Mouse (Mus musculus): ENCODE measurements around the gene Ncam2.

Gene Ncam2

DNA sequence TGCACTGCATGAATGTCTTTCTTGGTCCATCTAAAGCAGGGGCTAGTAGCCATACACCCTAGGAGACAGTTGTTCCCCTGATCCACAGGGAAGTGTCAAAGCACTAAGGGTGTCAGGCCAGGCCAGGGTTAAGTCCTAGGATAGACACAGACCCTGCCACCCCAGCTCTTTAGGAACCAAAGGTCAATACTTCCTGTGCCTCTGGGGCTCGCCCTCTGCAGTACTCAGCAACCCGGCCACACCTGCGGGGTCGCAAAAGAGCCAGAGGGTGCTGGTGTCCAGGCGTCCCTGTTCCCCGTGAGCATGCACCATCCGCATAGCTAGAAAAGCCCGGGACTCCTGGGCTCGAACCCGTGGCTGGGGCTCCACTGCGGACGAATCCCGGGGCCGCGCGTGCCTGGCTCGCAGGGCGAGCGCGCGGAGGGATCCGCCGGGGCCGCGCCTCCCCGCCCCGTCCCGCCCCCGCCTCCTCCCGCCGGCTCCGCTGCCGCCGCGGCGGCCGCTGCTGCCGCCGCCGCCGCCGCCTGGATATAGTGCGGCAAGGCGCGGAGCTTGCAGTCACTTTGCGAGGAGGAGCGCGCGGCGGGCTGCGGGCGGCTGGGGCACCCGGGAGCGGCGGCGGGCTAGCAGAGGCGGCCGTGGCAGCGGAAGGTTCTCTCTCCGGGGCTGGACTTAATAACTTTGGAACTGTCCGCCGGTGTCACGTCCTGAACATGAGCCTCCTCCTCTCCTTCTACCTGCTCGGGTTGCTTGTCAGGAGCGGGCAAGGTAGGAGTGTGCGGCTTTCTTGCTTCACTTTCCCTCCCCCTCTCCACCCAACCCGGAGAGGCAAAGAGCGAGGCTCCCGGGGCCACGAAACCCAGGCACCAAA is at the start of gene Ncam2:
Ncam2 (plus strand) TSS at position 497 of the 871 bp plus-strand sequence.
- DNase-seq (ENCODE audit: low read depth in 1 of 2, low spot score in 2 of 2): no peak

DNA sequence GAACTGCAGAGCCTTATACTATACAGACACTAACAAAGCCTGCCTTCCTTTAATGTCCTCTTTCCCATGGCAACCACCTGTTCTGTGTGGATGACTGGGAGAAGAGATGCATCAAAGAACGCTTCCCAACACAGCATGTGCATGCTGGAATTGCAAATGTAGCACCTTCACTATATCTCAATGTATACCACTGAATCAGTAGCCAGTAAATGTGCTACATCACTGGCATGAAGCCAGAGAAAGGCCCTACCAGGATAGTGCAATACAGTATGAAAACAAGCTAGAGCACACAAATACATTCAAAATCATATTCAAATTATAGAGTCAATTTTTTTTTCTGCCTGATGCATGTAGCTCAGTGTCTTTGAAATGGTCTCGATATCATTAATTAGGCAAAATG is 29.7 kb upstream of the Ncam2 start:
- no peak for DNase-seq (ENCODE audit: low read depth in 1 of 2, low spot score in 2 of 2)

DNA sequence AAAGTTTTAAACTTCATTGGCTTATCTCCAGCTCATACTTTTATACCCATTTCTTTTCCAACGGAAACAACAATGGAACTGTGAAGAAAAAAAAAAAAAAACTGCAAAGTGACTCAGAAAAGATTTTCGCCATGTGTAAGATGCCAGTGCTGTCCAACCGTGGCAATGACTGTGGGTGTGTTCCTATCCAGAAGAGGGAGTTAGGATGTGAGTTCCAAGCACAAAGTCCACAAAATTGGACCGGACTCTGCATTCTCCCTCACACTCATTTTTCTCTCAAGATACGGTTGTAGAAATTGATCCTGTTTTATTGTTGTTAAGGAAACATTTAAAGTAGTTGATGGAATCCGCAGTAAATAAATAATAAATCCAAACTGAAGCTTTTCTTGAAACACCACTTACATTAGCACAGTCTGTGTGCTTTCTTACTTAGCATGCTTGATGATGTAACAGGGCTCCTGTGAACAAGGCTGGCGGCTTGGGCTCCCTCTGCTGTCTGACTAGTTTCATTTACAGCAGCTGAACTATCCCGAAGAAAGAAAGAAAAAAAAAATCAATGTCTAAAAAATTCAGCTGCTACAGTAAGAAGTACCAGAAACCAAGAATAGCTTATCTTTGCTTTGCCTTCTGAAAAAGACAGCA is 25.1 kb upstream of the Ncam2 start:
- DNase-seq (ENCODE audit: low read depth in 1 of 2, low spot score in 2 of 2): no peak

DNA sequence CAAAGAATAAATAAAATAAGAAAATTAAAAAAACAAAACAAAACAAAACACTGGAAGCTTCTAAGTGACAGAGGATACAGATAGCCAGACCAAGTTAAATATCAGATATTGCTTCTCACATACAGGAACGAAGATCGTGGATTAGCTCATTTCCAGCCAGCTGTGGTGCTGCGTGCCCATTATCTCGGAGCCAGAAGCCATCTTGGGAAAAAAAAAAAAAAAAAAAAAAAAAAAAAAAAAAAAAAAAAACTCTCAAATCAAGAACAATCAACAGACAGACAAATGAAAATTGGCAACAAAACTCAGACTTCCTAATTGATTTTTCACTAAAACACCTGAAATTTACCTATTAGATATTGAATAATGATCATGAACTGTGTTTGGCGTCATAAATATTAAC is 20.7 kb upstream of the Ncam2 start:
- no peak for DNase-seq (ENCODE audit: low read depth in 1 of 2, low spot score in 2 of 2)

DNA sequence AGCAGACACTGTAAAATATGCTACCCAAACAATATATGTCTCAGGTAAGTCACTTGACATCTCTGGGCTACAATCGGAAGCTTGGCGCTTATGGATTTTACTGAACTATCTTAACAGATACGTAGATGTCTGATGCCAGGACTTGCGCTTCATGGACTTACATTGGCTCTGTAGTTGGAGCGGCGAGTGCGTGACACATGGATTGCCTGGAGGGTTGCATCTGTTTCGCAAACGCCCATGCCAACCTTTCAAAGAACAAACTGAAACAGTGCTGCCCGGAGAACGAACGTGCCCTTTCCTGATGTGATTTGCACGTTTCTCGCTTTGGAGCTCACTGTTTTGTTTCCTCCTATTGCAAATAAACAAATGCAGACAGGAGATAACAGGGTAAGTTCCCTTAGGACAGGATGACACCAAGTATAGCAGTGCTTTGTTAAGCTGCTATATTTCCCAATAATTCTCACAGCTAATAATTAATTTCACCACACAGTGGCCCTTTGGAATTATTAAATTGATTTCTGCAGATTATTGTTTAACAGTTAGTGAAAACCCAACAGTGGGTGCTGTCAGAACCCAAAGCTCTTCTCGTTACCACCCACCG is 12.8 kb upstream of the Ncam2 start:
- DNase-seq (ENCODE audit: low read depth in 1 of 2, low spot score in 2 of 2): no peak

DNA sequence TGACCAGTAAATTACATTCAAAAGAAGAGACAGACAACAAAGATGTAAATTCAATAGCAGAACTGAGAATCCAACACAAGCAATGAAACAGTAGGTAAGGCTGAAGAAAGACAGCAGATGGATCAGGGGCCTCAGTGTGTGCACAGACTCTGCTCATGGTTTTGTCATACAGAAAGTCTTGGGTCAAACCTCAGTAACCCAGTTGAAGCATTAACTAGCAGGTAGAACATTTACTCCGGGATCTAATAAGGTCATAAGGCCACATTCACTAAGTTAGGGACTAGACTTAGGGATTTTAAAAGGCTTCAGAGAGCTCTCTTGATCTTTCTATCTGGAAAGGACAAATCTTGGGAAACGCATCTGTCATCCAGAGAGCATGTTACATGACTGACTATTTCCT is 8.9 kb upstream of the Ncam2 start:
- DNase-seq (ENCODE audit: low read depth in 1 of 2, low spot score in 2 of 2): no peak

DNA sequence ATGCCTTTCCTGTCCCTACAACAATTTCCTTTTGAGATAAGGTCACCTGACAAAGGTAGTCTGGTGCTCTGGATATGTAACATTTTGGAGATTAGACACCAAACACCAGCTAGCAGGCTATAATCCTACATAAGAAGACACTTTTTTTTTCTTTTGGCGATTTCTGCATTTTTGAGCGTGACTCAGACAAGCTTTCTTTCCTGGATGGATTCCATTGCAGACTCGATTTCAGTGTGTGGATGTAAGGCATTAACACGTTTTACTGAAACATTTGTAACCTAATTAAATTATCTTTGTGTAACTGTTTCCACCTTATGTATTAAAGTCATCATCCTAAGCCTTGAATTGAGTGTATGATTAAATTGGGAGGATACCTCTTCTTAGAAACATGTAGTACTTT is 7.9 kb upstream of the Ncam2 start:
- DNase-seq (ENCODE audit: low read depth in 1 of 2, low spot score in 2 of 2): no peak

DNA sequence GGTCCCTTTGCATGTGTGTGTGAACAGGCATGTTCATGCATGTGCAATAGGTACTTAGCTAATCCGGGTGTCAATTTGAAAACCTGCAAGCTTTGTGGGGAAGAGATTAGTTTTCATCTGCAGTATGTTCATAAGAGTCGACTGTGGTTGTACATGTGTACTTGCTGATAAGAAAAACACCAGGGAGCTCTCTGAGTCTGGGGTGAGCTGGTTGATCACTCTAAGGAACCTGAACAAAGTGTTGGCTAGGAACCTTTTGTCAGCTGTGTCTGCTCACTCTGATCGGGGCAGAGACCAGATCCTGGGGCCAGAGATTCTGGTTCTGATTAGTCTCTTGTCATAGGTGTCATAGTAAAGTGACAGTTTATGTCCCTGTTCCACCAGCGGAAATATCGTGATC is 1.0 kb upstream of the Ncam2 start:
- DNase-seq (ENCODE audit: low read depth in 1 of 2, low spot score in 2 of 2): no peak

DNA sequence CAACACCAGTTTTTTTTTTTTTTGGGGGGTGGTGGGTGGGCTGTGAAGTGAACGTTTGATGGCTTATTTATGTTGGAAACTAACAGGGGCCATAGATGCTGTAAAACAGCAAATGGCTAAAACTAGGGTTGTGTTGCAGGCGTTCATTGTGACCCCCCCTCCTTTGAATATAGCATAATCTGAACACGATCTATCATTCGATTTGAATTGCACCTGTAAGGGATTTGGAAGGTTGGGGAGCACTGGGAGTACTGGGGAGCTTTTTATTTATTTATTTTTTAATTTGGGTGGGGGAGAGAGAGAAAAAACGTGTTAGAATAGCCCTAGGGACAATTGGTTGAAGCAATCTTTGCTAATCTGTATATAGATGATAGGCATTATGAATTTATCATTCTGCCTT is 974 bp downstream of the Ncam2 start:
- no peak for DNase-seq (ENCODE audit: low read depth in 1 of 2, low spot score in 2 of 2)

DNA sequence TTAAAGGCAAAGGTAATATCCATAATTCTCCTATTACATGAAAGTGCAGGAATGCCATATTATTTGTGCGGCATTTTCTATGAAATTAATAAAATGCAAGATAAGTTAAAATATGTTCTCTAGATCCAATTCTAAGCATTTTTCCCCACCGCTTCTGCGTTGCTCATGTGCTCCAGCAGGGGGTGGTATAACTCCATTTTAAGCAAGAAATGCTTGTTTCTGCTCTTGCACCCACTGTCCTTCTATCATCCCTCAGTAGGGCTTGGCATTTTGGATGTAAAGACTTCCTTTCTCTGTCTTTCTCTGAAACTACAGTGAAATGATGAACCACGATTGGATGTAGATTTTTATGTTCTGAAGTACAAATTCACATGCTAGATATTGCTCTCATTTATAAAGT is 1.5 kb downstream of the Ncam2 start:
- DNase-seq (ENCODE audit: low read depth in 1 of 2, low spot score in 2 of 2): no peak

DNA sequence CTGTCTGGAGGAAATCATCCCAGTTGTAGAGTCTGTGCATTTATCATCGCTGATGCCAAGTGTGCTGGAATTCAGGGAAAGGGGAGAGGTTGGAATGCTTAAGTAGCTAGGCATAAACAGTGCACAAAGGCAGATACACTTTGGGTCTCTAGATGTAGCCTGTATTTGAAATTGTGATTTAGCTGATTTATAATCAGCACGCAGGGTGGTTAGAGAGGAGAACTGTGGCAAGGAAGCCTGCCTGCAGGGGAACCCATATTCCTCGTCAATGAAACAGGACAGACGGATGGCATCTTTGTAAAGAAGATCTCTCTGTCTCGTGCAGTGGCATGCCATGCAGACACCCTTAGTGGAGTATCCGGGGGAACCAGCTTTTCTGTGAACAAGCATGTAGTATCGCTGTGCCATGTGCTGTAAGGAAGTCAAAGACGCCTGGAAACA is 2.2 kb downstream of the Ncam2 start:
- DNase-seq (ENCODE audit: low read depth in 1 of 2, low spot score in 2 of 2): no peak

DNA sequence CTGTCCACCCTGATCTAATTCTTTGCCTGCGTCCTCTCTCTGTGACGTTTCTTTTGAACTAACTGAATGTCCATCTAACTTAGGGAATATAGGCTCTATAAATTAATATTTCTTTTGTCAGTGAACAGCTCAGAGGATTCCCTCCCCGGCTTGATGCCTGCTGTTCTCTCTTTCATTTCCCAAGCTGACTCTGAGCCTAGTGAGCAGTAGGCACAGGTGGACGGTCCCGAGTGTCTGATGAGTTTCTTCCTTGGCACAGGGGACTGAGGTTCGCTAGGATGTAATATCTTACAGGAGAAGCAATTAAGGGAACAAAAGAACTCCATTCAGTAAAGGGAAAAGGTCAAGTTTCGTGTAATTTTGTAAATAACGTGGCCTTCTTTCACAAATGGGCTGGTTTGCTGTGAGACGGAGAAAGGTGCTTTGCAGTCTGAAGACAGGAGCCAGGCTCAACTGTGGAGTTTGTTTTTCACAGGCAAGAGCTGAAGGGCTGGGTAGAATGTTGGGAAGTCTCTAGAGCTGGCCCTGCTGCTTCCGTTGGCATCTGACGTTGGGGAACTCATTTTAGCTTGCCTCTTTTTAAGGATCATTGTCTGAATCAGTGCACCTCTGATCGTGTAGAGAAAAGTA is 4.0 kb downstream of the Ncam2 start:
- DNase-seq (ENCODE audit: low read depth in 1 of 2, low spot score in 2 of 2): no peak

DNA sequence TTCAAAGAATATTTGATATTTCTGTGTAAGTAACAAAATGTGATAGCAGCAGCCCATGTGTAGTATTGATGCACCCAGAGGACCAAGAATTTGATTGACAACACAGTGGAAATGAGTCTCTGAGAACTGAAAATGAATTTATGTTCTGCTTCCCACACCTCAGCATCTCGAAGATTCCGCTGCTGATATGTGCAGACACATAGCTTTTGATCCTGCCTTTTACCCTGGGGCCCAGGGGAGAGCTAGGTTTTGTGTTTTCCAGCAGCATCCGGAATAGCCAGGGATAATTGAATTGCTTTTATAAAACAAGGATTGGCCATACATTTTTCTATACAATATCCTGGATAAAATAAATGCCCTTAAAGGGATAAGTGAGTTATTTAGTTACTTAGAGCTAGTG is 20.7 kb downstream of the Ncam2 start:
- DNase-seq (ENCODE audit: low read depth in 1 of 2, low spot score in 2 of 2): no peak

DNA sequence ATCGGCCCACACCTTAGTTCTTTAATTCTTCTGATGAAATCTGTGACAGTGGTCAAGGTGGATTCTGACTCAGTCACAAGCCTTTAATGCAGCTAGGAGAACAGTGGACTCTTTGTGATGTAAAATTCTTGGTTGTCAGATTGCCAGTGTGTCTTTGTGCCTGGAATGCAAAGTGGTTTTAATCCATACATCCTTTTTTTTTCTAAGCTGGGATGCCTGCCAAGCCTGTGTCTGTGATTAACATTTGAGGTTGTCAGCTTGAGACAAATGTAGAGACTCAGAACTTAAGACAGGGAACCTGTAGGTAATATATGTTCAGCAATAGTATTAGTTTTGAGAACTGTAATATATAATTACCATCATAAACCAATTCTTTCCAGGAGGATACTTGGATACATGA is 23.3 kb downstream of the Ncam2 start:
- no peak for DNase-seq (ENCODE audit: low read depth in 1 of 2, low spot score in 2 of 2)

DNA sequence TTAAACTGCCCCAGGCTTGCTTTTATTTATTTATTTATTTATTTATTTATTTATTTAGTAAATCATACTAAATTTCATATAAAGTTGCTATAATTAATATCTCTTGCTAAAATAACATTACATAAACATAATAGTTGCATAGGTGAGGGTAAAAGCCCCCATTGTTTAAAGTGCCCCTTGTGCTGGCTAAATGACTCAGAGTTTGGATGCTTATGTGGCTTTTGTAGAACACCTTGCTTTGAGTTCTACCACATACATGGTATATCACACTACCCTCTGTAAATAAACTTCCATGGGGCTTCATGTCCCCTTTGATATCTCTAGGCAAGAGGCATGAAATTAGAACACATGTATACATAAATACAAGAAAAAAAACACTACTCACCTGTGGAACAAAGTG is 23.8 kb downstream of the Ncam2 start:
- DNase-seq (ENCODE audit: low read depth in 1 of 2, low spot score in 2 of 2): no peak

DNA sequence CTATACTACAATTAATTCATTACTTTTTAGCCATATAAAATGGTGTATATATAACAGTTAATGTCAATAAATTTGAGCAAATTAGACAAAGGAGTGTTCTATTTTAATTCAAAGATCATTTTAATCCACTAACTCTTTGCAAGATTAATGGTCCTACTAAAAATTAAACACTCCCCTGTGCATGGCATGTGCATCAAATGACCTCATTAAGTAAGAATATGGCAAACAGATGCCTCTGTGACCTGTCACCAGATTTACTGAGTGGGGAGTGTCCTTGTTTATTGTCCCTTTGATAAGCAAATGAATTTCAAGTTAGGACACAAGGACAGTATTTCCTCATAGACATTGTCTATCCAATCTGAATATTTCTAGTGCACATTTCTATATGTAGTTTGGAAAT is 54.4 kb downstream of the Ncam2 start:
- DNase-seq (ENCODE audit: low read depth in 1 of 2, low spot score in 2 of 2): no peak

DNA sequence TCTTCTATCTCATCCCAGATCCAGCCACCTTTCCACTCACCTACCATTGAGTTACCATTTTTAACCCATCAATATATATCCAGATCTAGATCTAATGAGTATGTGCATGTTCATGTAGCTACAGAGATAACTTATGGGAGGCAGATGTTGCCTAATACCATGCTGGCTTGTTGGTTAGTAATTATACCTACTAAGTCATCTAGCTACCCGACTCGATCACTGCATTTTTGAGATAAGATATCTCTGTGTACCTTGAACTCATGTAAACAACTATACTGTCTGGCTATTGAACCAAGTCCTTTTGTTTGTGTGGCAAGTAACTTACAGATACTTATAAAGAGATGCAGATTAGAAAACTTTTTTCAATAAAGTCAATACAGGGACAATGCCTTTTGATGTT is 59.9 kb downstream of the Ncam2 start:
- no peak for DNase-seq (ENCODE audit: low read depth in 1 of 2, low spot score in 2 of 2)

DNA sequence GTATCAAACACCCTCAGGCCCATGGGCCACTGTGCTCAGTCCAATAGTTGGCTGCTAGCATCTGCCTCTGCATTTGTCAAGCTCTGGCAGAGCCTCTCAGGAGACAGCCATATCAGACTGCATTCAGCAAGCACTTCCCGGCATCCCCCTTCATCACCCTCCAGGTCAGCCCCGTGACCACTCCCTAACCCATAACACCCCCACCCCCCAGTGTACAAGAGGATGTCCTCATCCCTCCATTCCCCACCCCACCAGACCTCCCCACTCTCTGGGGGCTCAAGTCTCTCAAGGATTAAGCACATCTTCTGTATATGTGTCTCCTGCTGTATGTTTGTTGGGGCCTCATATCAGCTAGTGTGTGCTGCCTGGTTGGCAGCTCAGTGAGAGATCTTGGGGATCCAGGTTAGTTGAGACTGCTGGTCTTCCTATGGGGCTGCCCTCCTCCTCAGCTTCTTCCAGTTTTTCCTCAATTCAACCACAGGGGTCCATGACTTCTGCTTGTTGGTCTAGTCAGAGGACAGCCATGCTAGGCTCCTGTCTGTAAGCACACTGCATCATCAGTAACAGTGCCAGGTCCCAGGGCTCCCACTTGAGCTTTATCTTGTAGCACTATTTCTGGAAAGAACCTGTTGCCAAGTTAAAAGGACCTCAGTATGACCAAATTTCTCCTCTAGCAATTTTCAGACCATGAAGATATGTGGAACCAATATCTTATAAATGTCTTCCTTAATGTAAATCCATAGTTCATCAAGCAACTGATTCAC is 73.3 kb downstream of the Ncam2 start:
- no peak for DNase-seq (ENCODE audit: low read depth in 1 of 2, low spot score in 2 of 2)

DNA sequence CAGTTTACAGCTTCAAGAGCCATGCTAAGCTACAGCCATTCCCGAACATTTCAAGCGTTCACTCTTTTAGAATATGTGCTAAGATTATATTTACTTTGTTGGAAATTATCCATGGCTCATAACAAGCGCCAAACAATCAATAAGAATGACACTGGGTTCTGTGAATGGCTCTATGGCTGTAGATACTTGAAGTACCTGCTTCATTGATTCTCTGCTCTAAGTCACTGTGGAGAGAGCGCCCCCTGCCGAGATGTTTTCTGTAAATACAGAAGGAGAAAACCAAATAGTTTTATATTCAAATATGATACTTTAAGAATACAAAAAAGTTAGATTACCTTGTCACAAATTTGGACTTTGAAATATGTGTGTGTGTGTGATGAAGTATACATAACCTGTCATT is 83.7 kb downstream of the Ncam2 start:
- no peak for DNase-seq (ENCODE audit: low read depth in 1 of 2, low spot score in 2 of 2)

DNA sequence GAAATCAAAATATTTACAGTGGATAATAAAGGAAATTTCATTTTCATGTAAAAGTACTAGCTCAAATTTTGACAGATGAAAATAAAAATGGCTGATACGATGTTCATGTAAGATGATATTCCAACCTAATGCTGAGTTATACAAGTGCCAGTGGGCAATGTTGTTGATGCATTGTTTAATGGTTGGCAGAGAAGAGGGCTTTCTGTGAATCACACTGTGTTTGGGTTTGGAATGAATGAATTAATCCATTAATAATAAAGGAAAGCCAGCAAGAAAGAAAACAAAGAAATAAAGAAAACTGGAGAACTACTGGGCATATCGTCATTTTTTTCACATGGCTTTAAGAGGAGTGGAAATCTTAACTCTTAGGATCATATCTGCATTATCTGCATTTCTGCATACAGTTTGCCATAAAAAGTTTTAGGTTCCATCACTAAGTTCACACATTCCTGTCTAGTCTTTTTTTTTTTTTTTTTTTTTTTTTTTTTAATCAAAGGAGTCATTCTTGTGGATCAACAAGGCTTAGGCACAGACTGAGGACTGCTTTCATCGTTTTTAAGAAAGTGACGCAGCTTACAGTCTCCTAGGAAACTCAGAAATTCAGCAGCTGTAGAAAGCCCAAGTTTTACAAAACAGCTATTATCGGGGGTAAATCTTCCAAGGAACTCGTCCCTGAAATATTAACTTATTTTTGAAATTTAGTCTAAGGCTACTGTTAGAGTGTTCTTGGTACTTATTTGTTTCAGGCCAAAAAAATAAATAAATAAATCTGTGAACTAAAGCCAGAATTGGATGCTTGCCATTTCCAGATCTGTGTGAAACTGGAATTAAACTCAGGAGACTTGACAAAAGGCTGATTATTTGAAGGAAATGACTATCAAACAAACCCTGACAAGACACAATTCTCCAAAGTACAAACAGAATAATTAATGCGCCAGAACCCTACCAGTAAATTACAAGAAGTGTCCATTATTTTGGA is 84.7 kb downstream of the Ncam2 start:
- DNase-seq (ENCODE audit: low read depth in 1 of 2, low spot score in 2 of 2): no peak

All from monocyte, adult 2 months (primary cell).